Mouse (Mus musculus) liver, embryonic 11.5 days (tissue): ENCODE measurements around the gene Plaur. TPM values are rescaled to one million over a fixed set of nuclear protein-coding genes. Genes with fewer than 3 reads are reported as not detected.
"Not testable (repeated sequence)": the region's sequence is repeated elsewhere in the genome, so short reads cannot be mapped to it uniquely, and the experiment has no call there.

Source experiments
- ATAC-seq: fragments of 200-750 bp; cut with Nextera tagmentation; replicated peaks from 2 replicates; pipeline ENCODE4 v1.8.0; 2017; ENCODE audit warnings: moderate number of reproducible peaks, mild to moderate bottlenecking, moderate TSS enrichment, moderate library complexity; ENCODE audit not compliant: low FRiP score
- DNase-seq: peaks from one replicate; pipeline ENCODE4 v3.0.0-alpha.2; 2017; ENCODE audit warnings: low spot score
- H3K27ac ChIP-seq: fragments of 300-500 bp; sonication (generic); 2 replicates; pipeline ENCODE4 v1.5.1; 2014; ENCODE audit warnings: mild to moderate bottlenecking, low read depth, low read length, control low read depth
- H3K27me3 ChIP-seq: fragments of 300-500 bp; sonication (generic); replicated peaks from 2 replicates; pipeline ENCODE4 v1.6.1; 2014; ENCODE audit warnings: low read length, mixed read lengths; ENCODE audit not compliant: control insufficient read depth, insufficient read depth
- H3K36me3 ChIP-seq: fragments of 300-500 bp; sonication (generic); 2 replicates; pipeline ENCODE4 v1.6.1; 2014; ENCODE audit warnings: mild to moderate bottlenecking, low read length, moderate library complexity, mixed read lengths; ENCODE audit not compliant: control insufficient read depth, insufficient read depth
- H3K4me1 ChIP-seq: fragments of 300-500 bp; sonication (generic); replicated peaks from 2 replicates; pipeline ENCODE4 v1.6.1; 2014; ENCODE audit warnings: low read length, mixed read lengths; ENCODE audit not compliant: control insufficient read depth, insufficient read depth
- H3K4me2 ChIP-seq: fragments of 300-500 bp; sonication (generic); 2 replicates; pipeline ENCODE4 v1.6.1; 2014; ENCODE audit warnings: mild to moderate bottlenecking, control low read depth, moderate library complexity
- H3K4me3 ChIP-seq: fragments of 300-500 bp; sonication (generic); 2 replicates; pipeline ENCODE4 v1.5.1; 2014; ENCODE audit warnings: low read depth, low read length, control low read depth
- H3K9ac ChIP-seq: fragments of 300-500 bp; sonication (generic); 2 replicates; pipeline ENCODE4 v1.6.1; 2014; ENCODE audit warnings: low read depth, low read length, control low read depth
- H3K9me3 ChIP-seq: fragments of 300-500 bp; sonication (generic); 2 replicates; pipeline ENCODE4 v1.6.1; 2016; ENCODE audit warnings: low read length, inconsistent platforms, mixed read lengths; ENCODE audit not compliant: control insufficient read depth
- WGBS: fragments of 180-500 bp; shearing (Covaris S2); extraction: QIAGEN DNeasy Blood & Tissue Kit; methylation state at CpG from one replicate; pipeline ENCODE4 v1.1.7; 2014; 5-methylcytosine and 5-hydroxymethylcytosine counted together
- polyA plus RNA-seq: library from polyadenylated mRNA; unstranded; fragments of >200 nt; fragmentation: Nextera tagmentation; extraction: Ambion mirVana; gene quantifications from 2 replicates; pipeline ENCODE4 v1.2.1, GENCODE M21; 2014

The Plaur gene
- polyA plus RNA-seq, 1 experiment from 2014 or later, result 5.6 TPM

DNA sequence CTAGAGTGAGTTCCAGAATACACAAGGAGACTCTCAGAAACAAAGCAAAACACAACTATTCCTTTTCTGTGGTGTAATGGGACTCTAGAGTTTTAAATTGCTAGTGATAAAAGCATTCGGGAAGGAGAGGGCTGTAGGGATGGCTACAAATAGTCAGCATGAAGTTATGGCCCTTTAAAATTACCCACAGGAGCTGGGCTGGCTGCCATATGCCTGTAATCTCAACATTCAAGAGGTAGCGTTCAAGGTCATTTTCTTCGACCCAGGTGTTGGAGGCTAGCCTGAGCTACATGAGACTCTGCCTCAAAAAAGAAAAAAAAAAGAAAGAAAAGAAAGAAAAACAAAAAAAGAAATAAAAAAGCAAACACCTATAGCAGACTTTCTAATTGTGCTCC lies 43.8 kb downstream of the Plaur start:
- peak overlapping the region; percentile 95; the same call in 1 of the 2 replicates for H3K9ac ChIP-seq
- peak overlapping the region; percentile 91 for H3K4me2 ChIP-seq
- no peaks in the 10 kb centered on the region for H3K9me3 ChIP-seq
- ATAC-seq, result no peak
- peaks cover 26% of the 10 kb centered on the region for H3K4me1 ChIP-seq
- DNase-seq, result no peak
- H3K27me3 ChIP-seq, result peaks cover 28% of the 10 kb centered on the region
- no peak overlapping the region for H3K27ac ChIP-seq
- H3K36me3 ChIP-seq, result no peaks in the 10 kb centered on the region
- peak overlapping the region; percentile 84 for H3K4me3 ChIP-seq
- WGBS, result 33% methylated on average over 3 of the region's 3 CpGs

- Histone ChIP-seq H3K4me2 (peak overlapping the region; percentile 91), H3K27ac (peak overlapping the region; percentile 96; the same call in 1 of the 2 replicates), H3K27me3 (peaks cover 25% of the 10 kb centered on the region), H3K36me3 (no peaks in the 10 kb centered on the region), H3K4me1 (peaks cover 26% of the 10 kb centered on the region), H3K9me3 (no peaks in the 10 kb centered on the region), H3K9ac (peak overlapping the region; percentile 95), H3K4me3 (peak overlapping the region; percentile 84)
- DNase-seq (no peak), ATAC-seq (no peak)
- WGBS, result 3% methylated on average over 12 of the region's 12 CpGs
Observed at GRCm38 (mm10) chr7:24506476-24506837, 44.2 kb downstream of the Plaur start.

- peak; percentile 78 for ATAC-seq
- no peaks in the 10 kb centered on the region for H3K9me3 ChIP-seq
- WGBS, result under 1% methylated on average over 82 of the region's 84 CpGs
- no peaks in the 10 kb centered on the region for H3K36me3 ChIP-seq
- peak within 1 kb of the TSS; percentile 84 for H3K4me3 ChIP-seq
- peak within 1 kb of the TSS; percentile 95 for H3K9ac ChIP-seq
- peaks cover 26% of the 10 kb centered on the region for H3K4me1 ChIP-seq
- H3K27me3 ChIP-seq, result peaks cover 21% of the 10 kb centered on the region
- peak within 1 kb of the TSS; percentile 91 for H3K4me2 ChIP-seq
- peak within 1 kb of the TSS; percentile 96 for H3K27ac ChIP-seq
- peak; percentile 89 for DNase-seq
Observed at GRCm38 (mm10) chr7:24506838-24507725, 44.8 kb downstream of the Plaur start, which contains the start of gene Zfp428. Zfp428 (plus strand) TSS chr7:24507006.

DNA sequence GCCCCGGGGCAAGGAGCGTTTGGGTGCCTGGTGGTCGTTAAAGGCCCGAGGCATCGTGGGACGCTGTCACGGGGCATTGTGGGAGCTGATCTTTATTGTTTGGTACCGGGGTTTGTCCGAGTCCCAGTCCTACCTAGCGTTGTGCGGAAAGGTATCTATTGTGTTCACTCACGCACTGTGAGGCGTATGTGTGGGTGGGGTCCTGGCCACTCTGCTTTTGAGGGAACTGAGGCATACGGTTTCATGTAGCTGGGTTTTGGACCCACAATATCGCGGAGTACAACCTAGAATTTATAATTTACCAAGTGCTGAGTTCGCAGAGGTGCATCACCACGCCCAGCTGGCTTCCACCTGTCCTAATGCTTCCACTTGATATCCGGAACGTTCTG lies 45.4 kb downstream of the Plaur start:
- H3K4me2 ChIP-seq, result peak overlapping the region; percentile 91
- H3K4me3 ChIP-seq, result peak overlapping the region; percentile 84
- H3K27ac ChIP-seq, result peak overlapping the region; percentile 96
- DNase-seq (no peak), ATAC-seq (no peak; the same call in 1 of the 2 replicates)
- WGBS, result 2% methylated on average over 20 of the region's 20 CpGs
- no peaks in the 10 kb centered on the region for H3K9me3 ChIP-seq
- H3K9ac ChIP-seq, result peak overlapping the region; percentile 95
- no peaks in the 10 kb centered on the region for H3K36me3 ChIP-seq
- peaks cover 14% of the 10 kb centered on the region for H3K27me3 ChIP-seq
- H3K4me1 ChIP-seq, result peaks cover 26% of the 10 kb centered on the region

- no peaks in the 10 kb centered on the region; the same call in 1 of the 2 replicates for H3K36me3 ChIP-seq
- H3K9me3 ChIP-seq, result no peaks in the 10 kb centered on the region
- H3K4me3 ChIP-seq, result no peak within 1 kb of the TSS
- ATAC-seq, result no peak
- no peak within 1 kb of the TSS for H3K9ac ChIP-seq
- H3K4me1 ChIP-seq, result peaks cover 7% of the 10 kb centered on the region; the same call in 1 of the 2 replicates
- no peak within 1 kb of the TSS for H3K4me2 ChIP-seq
- H3K27ac ChIP-seq, result no peak within 1 kb of the TSS
- DNase-seq, result no peak
- 90% methylated on average over 7 of the region's 7 CpGs for WGBS
- no peaks in the 10 kb centered on the region for H3K27me3 ChIP-seq
Observed at GRCm38 (mm10) chr7:24512355-24512754, 50.1 kb downstream of the Plaur start, which contains the start of gene AC161166.1. AC161166.1 (minus strand) TSS chr7:24512455.

DNA sequence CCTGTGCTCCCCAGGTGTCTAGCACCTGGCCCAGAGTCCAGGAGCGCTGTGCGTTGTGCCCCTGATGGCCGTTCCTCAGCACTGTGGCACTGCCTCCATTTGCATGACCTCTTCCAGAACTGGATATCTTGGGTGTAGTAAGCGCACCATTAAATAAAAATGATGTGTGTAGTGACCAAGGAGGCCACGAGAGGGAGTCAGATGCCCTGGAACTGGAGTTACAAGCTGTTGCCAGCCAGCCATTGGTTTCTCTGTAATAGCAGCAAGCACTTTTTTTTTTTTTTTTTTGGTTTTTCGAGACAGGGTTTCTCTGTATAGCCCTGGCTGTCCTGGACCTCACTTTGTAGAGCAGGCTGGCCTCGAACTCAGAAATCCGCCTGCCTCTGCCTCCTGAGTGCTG lies 54.0 kb downstream of the Plaur start:
- WGBS, result 65% methylated on average over 8 of the region's 8 CpGs

GRCm38 (mm10) chr7:24517077-24517476 lies 54.8 kb downstream of the Plaur start:
- no peak for ATAC-seq
- Histone ChIP-seq H3K36me3 (no peaks in the 10 kb centered on the region; the same call in 1 of the 2 replicates), H3K27ac (no peak overlapping the region), H3K9me3 (no peaks in the 10 kb centered on the region), H3K9ac (no peak overlapping the region), H3K4me1 (no peaks in the 10 kb centered on the region), H3K4me2 (no peak overlapping the region), H3K4me3 (no peak overlapping the region), H3K27me3 (no peaks in the 10 kb centered on the region)
- no peak for DNase-seq
- WGBS, result 65% methylated on average over 5 of the region's 5 CpGs

More for the DNA sequence above, 54.0 kb downstream of the Plaur start:
- not testable (repeated sequence) for ATAC-seq, H3K4me2 ChIP-seq, H3K9me3 ChIP-seq, H3K36me3 ChIP-seq, H3K27me3 ChIP-seq, H3K4me1 ChIP-seq, DNase-seq, H3K27ac ChIP-seq, H3K4me3 ChIP-seq, H3K9ac ChIP-seq

- WGBS, result 77% methylated on average over 6 of the region's 6 CpGs
Observed at GRCm38 (mm10) chr7:24517654-24518053, 55.4 kb downstream of the Plaur start.

More at GRCm38 (mm10) chr7:24517654-24518053, 55.4 kb downstream of the Plaur start:
- ATAC-seq (no peak), DNase-seq (no peak)
- H3K9ac ChIP-seq, result no peak overlapping the region
- H3K4me1 ChIP-seq, result no peaks in the 10 kb centered on the region
- no peaks in the 10 kb centered on the region for H3K27me3 ChIP-seq
- H3K4me3 ChIP-seq, result no peak overlapping the region
- no peak overlapping the region for H3K4me2 ChIP-seq
- no peaks in the 10 kb centered on the region for H3K9me3 ChIP-seq
- H3K27ac ChIP-seq, result no peak overlapping the region
- H3K36me3 ChIP-seq, result no peaks in the 10 kb centered on the region; the same call in 1 of the 2 replicates
